Mouse (Mus musculus) kidney, embryonic 14.5 days (tissue): ENCODE data around the gene Erg28. TPM values are rescaled to one million over a fixed set of nuclear protein-coding genes. Genes with fewer than 3 reads are reported as not detected.

ENCODE experiments used
- ATAC-seq: fragments of 200-750 bp; cut with Nextera tagmentation; 2 replicates; pipeline ENCODE4 v1.8.0; 2017; ENCODE audit warnings: moderate number of reproducible peaks, mild to moderate bottlenecking, moderate TSS enrichment, moderate library complexity; ENCODE audit not compliant: low FRiP score, low TSS enrichment
- H3K27ac ChIP-seq: fragments of 300-500 bp; sonication (generic); 2 replicates; pipeline ENCODE4 v1.5.1; 2014; ENCODE audit warnings: low read depth, mild to moderate bottlenecking, low read length, moderate library complexity, mixed read lengths
- H3K27me3 ChIP-seq: fragments of 300-500 bp; sonication (generic); 2 replicates; pipeline ENCODE4 v1.6.1; 2014; ENCODE audit warnings: mild to moderate bottlenecking, low read length; ENCODE audit not compliant: control insufficient read depth, insufficient read depth
- H3K36me3 ChIP-seq: fragments of 300-500 bp; sonication (generic); 2 replicates; pipeline ENCODE4 v1.6.1; 2014; ENCODE audit warnings: low read length, mixed read lengths; ENCODE audit not compliant: control insufficient read depth, insufficient read depth
- H3K4me1 ChIP-seq: fragments of 300-500 bp; sonication (generic); 2 replicates; pipeline ENCODE4 v1.6.1; 2014; ENCODE audit warnings: low read length, mixed read lengths; ENCODE audit not compliant: control insufficient read depth, insufficient read depth
- H3K4me2 ChIP-seq: fragments of 300-500 bp; sonication (generic); replicated peaks from 2 replicates; pipeline ENCODE4 v1.6.1; 2014; ENCODE audit warnings: low read depth, mild to moderate bottlenecking, low read length
- H3K4me3 ChIP-seq: fragments of 300-500 bp; sonication (generic); 2 replicates; pipeline ENCODE4 v1.5.1; 2014; ENCODE audit warnings: mild to moderate bottlenecking, low read length
- H3K9ac ChIP-seq: fragments of 300-500 bp; sonication (generic); 2 replicates; pipeline ENCODE4 v1.6.1; 2014; ENCODE audit warnings: low read depth, mild to moderate bottlenecking, low read length, moderate library complexity
- H3K9me3 ChIP-seq: fragments of 300-500 bp; sonication (generic); 2 replicates; pipeline ENCODE4 v1.6.1; 2016; ENCODE audit warnings: low read length; ENCODE audit not compliant: control insufficient read depth
- WGBS: fragments of 180-500 bp; shearing (Covaris S2); extraction: QIAGEN DNeasy Blood & Tissue Kit; methylation state at CpG from one replicate; pipeline ENCODE4 v1.1.7; 2014; 5-methylcytosine and 5-hydroxymethylcytosine counted together
- polyA plus RNA-seq: library from polyadenylated mRNA; unstranded; fragments of >200 nt; fragmentation: Nextera tagmentation; extraction: Ambion mirVana; gene quantifications from 2 replicates; pipeline ENCODE4 v1.2.1, GENCODE M21; 2014

Gene Erg28
- 117 and 153 TPM in 2 replicates for polyA plus RNA-seq

- Histone ChIP-seq H3K4me2 (peak within 1 kb of the TSS; percentile 67), H3K36me3 (peaks cover 14% of the 10 kb centered on the region), H3K27me3 (no peaks in the 10 kb centered on the region), H3K9ac (peak within 1 kb of the TSS; percentile 71), H3K4me1 (peaks cover 10% of the 10 kb centered on the region; the same call in 1 of the 2 replicates), H3K4me3 (peak within 1 kb of the TSS; percentile 75), H3K9me3 (no peaks in the 10 kb centered on the region), H3K27ac (peak within 1 kb of the TSS; percentile 98)
- peak; percentile 98 for ATAC-seq
- WGBS = under 1% methylated on average over 67 of the region's 67 CpGs
Observed at GRCm38 (mm10) chr12:85824438-85825264, at the start of gene Erg28, which contains the start of gene Ttll5. Gene Erg28, minus strand, starts transcription at chr12:85824550. Gene Ttll5, plus strand, starts transcription at chr12:85824659.

DNA sequence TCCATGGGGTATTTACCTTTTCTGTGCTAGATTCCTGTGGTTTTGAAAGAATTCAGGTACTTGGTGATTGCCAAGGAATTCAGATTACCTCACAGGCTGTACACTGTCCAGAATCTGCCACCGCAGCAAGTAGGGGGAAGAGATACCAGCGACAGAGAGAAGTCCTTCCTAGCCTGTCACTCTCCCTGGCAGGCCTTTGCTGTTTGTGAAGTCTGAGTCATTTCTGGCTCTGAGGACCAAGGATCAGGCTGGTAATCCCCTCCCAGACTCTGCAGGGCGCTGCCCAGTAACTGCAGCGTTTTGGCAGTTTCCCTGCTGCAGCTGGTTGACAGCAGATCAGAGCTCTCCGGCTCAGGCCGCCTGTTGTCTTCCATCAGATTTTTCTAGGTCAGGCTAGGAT, 45.1 kb upstream of the Erg28 start:
- Histone ChIP-seq H3K9me3 (no peaks in the 10 kb centered on the region), H3K4me3 (no peak overlapping the region), H3K27ac (no peak overlapping the region), H3K4me2 (no peak overlapping the region), H3K4me1 (no peaks in the 10 kb centered on the region), H3K9ac (no peak overlapping the region), H3K27me3 (no peaks in the 10 kb centered on the region), H3K36me3 (no peaks in the 10 kb centered on the region)
- ATAC-seq = no peak
- WGBS = 63% methylated on average over 6 of the region's 6 CpGs

- Histone ChIP-seq H3K4me3 (no peak overlapping the region), H3K27me3 (no peaks in the 10 kb centered on the region), H3K4me1 (no peaks in the 10 kb centered on the region), H3K9ac (no peak overlapping the region), H3K9me3 (no peaks in the 10 kb centered on the region), H3K4me2 (no peak overlapping the region), H3K36me3 (no peaks in the 10 kb centered on the region; the same call in 1 of the 2 replicates), H3K27ac (no peak overlapping the region)
- ATAC-seq = no peak
Observed at GRCm38 (mm10) chr12:85867125-85867524, 42.8 kb upstream of the Erg28 start.

DNA sequence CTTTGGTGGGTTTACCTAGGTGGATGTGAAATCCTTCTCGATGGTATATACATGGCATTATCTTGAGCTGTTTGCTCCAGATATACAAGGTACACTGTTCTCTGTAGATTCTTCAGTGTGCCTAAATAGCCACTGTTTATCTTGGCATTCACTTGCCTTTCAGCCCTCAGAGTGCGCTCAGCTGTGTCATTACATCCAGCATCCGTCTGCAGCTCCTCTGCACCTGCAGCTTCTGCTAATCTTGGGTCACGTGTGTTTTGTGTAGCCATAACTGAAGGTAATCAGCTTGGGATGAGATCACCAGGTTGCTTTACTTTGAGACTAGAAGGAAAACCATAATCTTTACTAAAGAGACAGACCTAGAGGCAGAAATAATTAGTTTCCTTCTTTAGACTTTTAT, 42.3 kb upstream of the Erg28 start:
- WGBS = 52% methylated on average over 4 of the region's 4 CpGs
- Histone ChIP-seq H3K4me3 (no peak overlapping the region), H3K9ac (no peak overlapping the region), H3K4me2 (no peak overlapping the region), H3K4me1 (no peaks in the 10 kb centered on the region), H3K27ac (no peak overlapping the region), H3K9me3 (no peaks in the 10 kb centered on the region), H3K36me3 (no peaks in the 10 kb centered on the region; the same call in 1 of the 2 replicates), H3K27me3 (no peaks in the 10 kb centered on the region)
- no peak for ATAC-seq

- WGBS = 80% methylated on average over 3 of the region's 3 CpGs
- no peaks in the 10 kb centered on the region for H3K27me3 ChIP-seq
- no peak overlapping the region for H3K9ac ChIP-seq
- no peak for ATAC-seq
- no peak overlapping the region for H3K27ac ChIP-seq
- no peak overlapping the region for H3K4me3 ChIP-seq
- H3K4me2 ChIP-seq = no peak overlapping the region
- no peaks in the 10 kb centered on the region for H3K9me3 ChIP-seq
- H3K4me1 ChIP-seq = no peaks in the 10 kb centered on the region
- no peaks in the 10 kb centered on the region; the same call in 1 of the 2 replicates for H3K36me3 ChIP-seq
Observed at GRCm38 (mm10) chr12:85865526-85865925, 41.2 kb upstream of the Erg28 start.

GRCm38 (mm10) chr12:85862514-85862913, 38.2 kb upstream of the Erg28 start:
- Histone ChIP-seq H3K27me3 (no peaks in the 10 kb centered on the region), H3K4me3 (no peak overlapping the region), H3K36me3 (no peaks in the 10 kb centered on the region; the same call in 1 of the 2 replicates), H3K9ac (no peak overlapping the region), H3K4me1 (no peaks in the 10 kb centered on the region), H3K27ac (no peak overlapping the region), H3K4me2 (no peak overlapping the region), H3K9me3 (no peaks in the 10 kb centered on the region)
- ATAC-seq = no peak
- WGBS = 25% methylated on average over 2 of the region's 2 CpGs

- Histone ChIP-seq H3K27ac (no peak overlapping the region), H3K36me3 (no peaks in the 10 kb centered on the region; the same call in 1 of the 2 replicates), H3K27me3 (no peaks in the 10 kb centered on the region), H3K9ac (no peak overlapping the region), H3K4me3 (no peak overlapping the region), H3K4me1 (no peaks in the 10 kb centered on the region), H3K9me3 (no peaks in the 10 kb centered on the region), H3K4me2 (no peak overlapping the region)
- ATAC-seq = no peak
- 37% methylated on average over 3 of the region's 3 CpGs for WGBS
Observed at GRCm38 (mm10) chr12:85859511-85860189, 35.3 kb upstream of the Erg28 start.

- H3K27ac ChIP-seq = no peak overlapping the region; the same call in 1 of the 2 replicates
- H3K4me1 ChIP-seq = no peaks in the 10 kb centered on the region
- H3K9ac ChIP-seq = no peak overlapping the region
- no peak overlapping the region for H3K4me2 ChIP-seq
- no peak overlapping the region for H3K4me3 ChIP-seq
- WGBS = 67% methylated on average over 3 of the region's 3 CpGs
- no peaks in the 10 kb centered on the region; the same call in 1 of the 2 replicates for H3K36me3 ChIP-seq
- H3K9me3 ChIP-seq = no peaks in the 10 kb centered on the region
- H3K27me3 ChIP-seq = no peaks in the 10 kb centered on the region
- no peak for ATAC-seq
Observed at GRCm38 (mm10) chr12:85859111-85859510, 34.8 kb upstream of the Erg28 start.

- H3K4me2 ChIP-seq = no peak overlapping the region
- H3K27me3 ChIP-seq = no peaks in the 10 kb centered on the region
- 89% methylated on average over 7 of the region's 7 CpGs for WGBS
- H3K4me1 ChIP-seq = no peaks in the 10 kb centered on the region
- no peak overlapping the region for H3K9ac ChIP-seq
- no peaks in the 10 kb centered on the region; the same call in 1 of the 2 replicates for H3K36me3 ChIP-seq
- no peak for ATAC-seq
- H3K9me3 ChIP-seq = no peaks in the 10 kb centered on the region
- H3K27ac ChIP-seq = no peak overlapping the region
- H3K4me3 ChIP-seq = no peak overlapping the region
Observed at GRCm38 (mm10) chr12:85857300-85857699, 33.0 kb upstream of the Erg28 start.
